Mouse (Mus musculus) heart, adult 11 months (tissue): Measurements from ENCODE around the gene Phf23.
A peak's percentile ranks its signal among the peaks of the same experiment; 100 is the strongest.

Source experiments
- DNase-seq: peaks from one replicate; pipeline ENCODE4 v3.0.0; 2022

Gene Phf23

GRCm38 (mm10) chr11:69974907-69975306, 20.7 kb upstream of the Phf23 start:
- no peak for DNase-seq

- DNase-seq: no peak
Observed at GRCm38 (mm10) chr11:69976271-69976670, 19.3 kb upstream of the Phf23 start.

- no peak for DNase-seq
Observed at GRCm38 (mm10) chr11:69979827-69980195, 15.8 kb upstream of the Phf23 start.

GRCm38 (mm10) chr11:69980196-69981140, 15.1 kb upstream of the Phf23 start:
- DNase-seq: peak; percentile 100

- DNase-seq: no peak
Observed at GRCm38 (mm10) chr11:69981141-69981762, 14.3 kb upstream of the Phf23 start, which contains the start of gene Ctdnep1. TSS of gene Ctdnep1 (plus strand) at chr11:69981156.

- DNase-seq: peak; percentile 88
Observed at GRCm38 (mm10) chr11:69982225-69982624, 13.4 kb upstream of the Phf23 start, which contains the start of gene Elp5. TSS of gene Elp5 (minus strand) at chr11:69982517.

GRCm38 (mm10) chr11:69982877-69983276, 12.7 kb upstream of the Phf23 start:
- peak; percentile 97 for DNase-seq

GRCm38 (mm10) chr11:69983377-69983776, 12.2 kb upstream of the Phf23 start:
- peak; percentile 92 for DNase-seq

- peak; percentile 93 for DNase-seq
Observed at GRCm38 (mm10) chr11:69984431-69984830, 11.1 kb upstream of the Phf23 start.

GRCm38 (mm10) chr11:69989949-69990348, 5.6 kb upstream of the Phf23 start:
- peak; percentile 95 for DNase-seq

GRCm38 (mm10) chr11:69990850-69991691, 4.5 kb upstream of the Phf23 start, which contains the start of gene Gabarap:
TSS of gene Gabarap (plus strand) at chr11:69991143.
- DNase-seq: peak; percentile 100

GRCm38 (mm10) chr11:69991711-69992110, 3.9 kb upstream of the Phf23 start:
- no peak for DNase-seq

- peak; percentile 94 for DNase-seq
Observed at GRCm38 (mm10) chr11:69992396-69992795, 3.2 kb upstream of the Phf23 start.

GRCm38 (mm10) chr11:69992932-69993331, 2.6 kb upstream of the Phf23 start:
- DNase-seq: peak; percentile 89

- peak; percentile 91 for DNase-seq
Observed at GRCm38 (mm10) chr11:69994401-69995090, 1.0 kb upstream of the Phf23 start.

GRCm38 (mm10) chr11:69996161-69997061, 834 bp downstream of the Phf23 start:
- no peak for DNase-seq

- peak; percentile 99 for DNase-seq
Observed at GRCm38 (mm10) chr11:69997070-69997509, 1.5 kb downstream of the Phf23 start.

GRCm38 (mm10) chr11:69998567-69999491, 3.3 kb downstream of the Phf23 start:
- peak; percentile 96 for DNase-seq

GRCm38 (mm10) chr11:69999666-70000065, 4.1 kb downstream of the Phf23 start:
- no peak for DNase-seq

- DNase-seq: peak; percentile 100
Observed at GRCm38 (mm10) chr11:70000396-70000898, 4.9 kb downstream of the Phf23 start, which contains the start of gene Dvl2. TSS of gene Dvl2 (plus strand) at chr11:70000595.
